Mouse (Mus musculus) left cerebral cortex, adult 9 months (tissue): ENCODE data around the gene Dgkq.

ENCODE experiments used
- DNase-seq, 2 experiments: peaks; one replicate each; pipeline ENCODE4 v3.0.0; 2022; ENCODE audit warnings: low spot score in 2 of 2

Gene Dgkq

DNA sequence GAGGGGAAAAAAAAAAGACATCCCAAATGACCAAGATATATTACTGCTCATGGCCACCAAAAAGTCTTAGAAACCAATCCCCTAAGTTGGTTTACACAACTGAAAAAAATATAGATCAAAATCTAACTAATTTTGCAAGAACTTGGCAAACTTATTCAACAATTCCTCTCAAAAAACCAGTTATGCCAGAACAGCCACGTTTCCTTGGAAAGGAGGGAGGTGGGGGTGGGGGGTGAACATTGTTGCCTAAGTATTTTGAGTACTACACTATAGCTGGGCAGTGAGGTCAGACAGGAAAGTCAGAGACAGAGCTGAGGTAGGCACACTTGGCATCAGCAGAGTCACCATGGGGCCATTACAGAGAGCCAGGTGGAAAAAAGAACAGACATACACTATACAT, 69.5 kb downstream of the Dgkq start:
- no peak for DNase-seq
